Mouse (Mus musculus) lung, embryonic 14.5 days (tissue): Measurements from ENCODE around the gene Foxi2. TPM values are rescaled to one million over a fixed set of nuclear protein-coding genes. Genes with fewer than 3 reads are reported as not detected.
A peak's percentile ranks its signal among the peaks of the same experiment; 100 is the strongest.

Source experiments
- ATAC-seq: fragments of 200-750 bp; cut with Nextera tagmentation; 2 replicates; pipeline ENCODE4 v1.8.0; 2017; ENCODE audit warnings: mild to moderate bottlenecking, moderate TSS enrichment, moderate library complexity; ENCODE audit not compliant: insufficient read depth
- DNase-seq: peaks from one replicate; pipeline ENCODE4 v3.0.0-alpha.2; 2015
- H3K27ac ChIP-seq: fragments of 300-500 bp; sonication (generic); 2 replicates; pipeline ENCODE4 v1.5.1; 2014; ENCODE audit warnings: low read depth, mild to moderate bottlenecking, moderate library complexity
- H3K27me3 ChIP-seq: fragments of 300-500 bp; sonication (generic); 2 replicates; pipeline ENCODE4 v1.6.1; 2014; ENCODE audit warnings: low read length, control low read depth; ENCODE audit not compliant: insufficient read depth
- H3K36me3 ChIP-seq: fragments of 300-500 bp; sonication (generic); 2 replicates; pipeline ENCODE4 v1.6.1; 2014; ENCODE audit warnings: control low read depth; ENCODE audit not compliant: insufficient read depth
- H3K4me1 ChIP-seq: fragments of 300-500 bp; sonication (generic); 2 replicates; pipeline ENCODE4 v1.6.1; 2014; ENCODE audit warnings: antibody characterized with exemption, control low read depth; ENCODE audit not compliant: insufficient read depth
- H3K4me2 ChIP-seq: fragments of 300-500 bp; sonication (generic); 2 replicates; pipeline ENCODE4 v1.6.1; 2014; ENCODE audit warnings: mild to moderate bottlenecking
- H3K4me3 ChIP-seq: fragments of 300-500 bp; sonication (generic); 2 replicates; pipeline ENCODE4 v1.5.1; 2014; ENCODE audit warnings: low read depth, low read length
- H3K9ac ChIP-seq: fragments of 300-500 bp; sonication (generic); 2 replicates; pipeline ENCODE4 v1.6.1; 2014
- H3K9me3 ChIP-seq: fragments of 300-500 bp; sonication (generic); 2 replicates; pipeline ENCODE4 v1.6.1; 2016; ENCODE audit warnings: low read depth, low read length, control low read depth
- CTCF ChIP-seq: IDR thresholded peaks from 2 replicates; pipeline ENCODE4 v1.5.1; 2016; ENCODE audit warnings: antibody characterized with exemption, low read depth
- WGBS: fragments of 180-500 bp; shearing (Covaris S2); extraction: QIAGEN DNeasy Blood & Tissue Kit; methylation state at CpG from one replicate; pipeline ENCODE4 v1.1.7; 2014; 5-methylcytosine and 5-hydroxymethylcytosine counted together
- polyA plus RNA-seq: library from polyadenylated mRNA; unstranded; fragments of >200 nt; fragmentation: Nextera tagmentation; extraction: Ambion mirVana; gene quantifications from 2 replicates; pipeline ENCODE4 v1.2.1, GENCODE M21; 2014

Gene Foxi2
- polyA plus RNA-seq = not detected in 2 replicates

GRCm38 (mm10) chr7:135410237-135410965 is at the start of gene Foxi2:
Gene Foxi2 (plus strand): TSS chr7:135410308.
- H3K36me3 ChIP-seq = no peaks in the 10 kb centered on the region
- no peaks in the 10 kb centered on the region for H3K9me3 ChIP-seq
- ATAC-seq (no peak), DNase-seq (no peak)
- WGBS = 3% methylated on average over 51 of the region's 51 CpGs
- no peak for TF ChIP-seq CTCF
- H3K4me2 ChIP-seq = peak within 1 kb of the TSS; percentile 44; the same call in 1 of the 2 replicates
- no peaks in the 10 kb centered on the region for H3K4me1 ChIP-seq
- H3K27ac ChIP-seq = no peak within 1 kb of the TSS
- H3K27me3 ChIP-seq = peaks cover 43% of the 10 kb centered on the region
- H3K9ac ChIP-seq = no peak within 1 kb of the TSS; the same call in 1 of the 2 replicates
- H3K4me3 ChIP-seq = 0 out of 2 replicates have a peak within 1 kb of the TSS, but pooled peaks have one; percentile 11

GRCm38 (mm10) chr7:135364606-135365005 is 45.5 kb upstream of the Foxi2 start:
- H3K9ac ChIP-seq = no peak overlapping the region
- no peaks in the 10 kb centered on the region for H3K27me3 ChIP-seq
- H3K36me3 ChIP-seq = no peaks in the 10 kb centered on the region
- ATAC-seq (no peak), DNase-seq (no peak)
- H3K9me3 ChIP-seq = no peaks in the 10 kb centered on the region
- H3K27ac ChIP-seq = no peak overlapping the region
- 89% methylated on average over 5 of the region's 5 CpGs for WGBS
- no peak overlapping the region for H3K4me2 ChIP-seq
- TF ChIP-seq CTCF = no peak
- no peaks in the 10 kb centered on the region for H3K4me1 ChIP-seq
- H3K4me3 ChIP-seq = no peak overlapping the region

- DNase-seq (no peak), ATAC-seq (no peak)
- Histone ChIP-seq H3K27me3 (no peaks in the 10 kb centered on the region), H3K9ac (no peak overlapping the region), H3K27ac (no peak overlapping the region), H3K4me1 (no peaks in the 10 kb centered on the region), H3K4me2 (no peak overlapping the region), H3K9me3 (no peaks in the 10 kb centered on the region), H3K36me3 (no peaks in the 10 kb centered on the region), H3K4me3 (no peak overlapping the region)
- TF ChIP-seq CTCF = no peak
- WGBS = 84% methylated on average over 13 of the region's 13 CpGs
Measured at GRCm38 (mm10) chr7:135376048-135376447, 34.1 kb upstream of the Foxi2 start.

- Histone ChIP-seq H3K4me2 (no peak overlapping the region), H3K27me3 (no peaks in the 10 kb centered on the region), H3K4me1 (no peaks in the 10 kb centered on the region), H3K9me3 (no peaks in the 10 kb centered on the region), H3K27ac (no peak overlapping the region), H3K9ac (no peak overlapping the region), H3K36me3 (no peaks in the 10 kb centered on the region), H3K4me3 (no peak overlapping the region)
- ATAC-seq = no peak
- peak; percentile 53 for TF ChIP-seq CTCF
- peak; percentile 26 for DNase-seq
- WGBS = 63% methylated on average over 5 of the region's 5 CpGs
Measured at GRCm38 (mm10) chr7:135376932-135377331, 33.2 kb upstream of the Foxi2 start.

- Histone ChIP-seq H3K27ac (no peak overlapping the region), H3K36me3 (no peaks in the 10 kb centered on the region), H3K4me3 (no peak overlapping the region), H3K9ac (no peak overlapping the region), H3K4me1 (no peaks in the 10 kb centered on the region), H3K4me2 (no peak overlapping the region), H3K27me3 (no peaks in the 10 kb centered on the region), H3K9me3 (no peaks in the 10 kb centered on the region)
- DNase-seq (no peak), ATAC-seq (no peak)
- 75% methylated on average over 5 of the region's 5 CpGs for WGBS
- TF ChIP-seq CTCF = no peak
Measured at GRCm38 (mm10) chr7:135378331-135378730, 31.8 kb upstream of the Foxi2 start.

GRCm38 (mm10) chr7:135389039-135389438 is 21.1 kb upstream of the Foxi2 start:
- Histone ChIP-seq H3K36me3 (no peaks in the 10 kb centered on the region), H3K9ac (no peak overlapping the region), H3K9me3 (no peaks in the 10 kb centered on the region), H3K27ac (no peak overlapping the region), H3K4me1 (no peaks in the 10 kb centered on the region), H3K4me3 (no peak overlapping the region), H3K4me2 (no peak overlapping the region), H3K27me3 (no peaks in the 10 kb centered on the region)
- TF ChIP-seq CTCF = peak; percentile 37
- ATAC-seq (no peak), DNase-seq (peak; percentile 10)
- WGBS = 54% methylated on average over 3 of the region's 3 CpGs

GRCm38 (mm10) chr7:135392949-135393542 is 17.1 kb upstream of the Foxi2 start:
- Histone ChIP-seq H3K9me3 (no peaks in the 10 kb centered on the region), H3K9ac (no peak overlapping the region), H3K36me3 (no peaks in the 10 kb centered on the region), H3K4me2 (no peak overlapping the region), H3K4me3 (no peak overlapping the region), H3K27ac (no peak overlapping the region), H3K4me1 (no peaks in the 10 kb centered on the region), H3K27me3 (no peaks in the 10 kb centered on the region)
- no peak for DNase-seq
- WGBS = 16% methylated on average over 5 of the region's 5 CpGs
- no peak for TF ChIP-seq CTCF
- ATAC-seq = no peak
